Mouse (Mus musculus): ENCODE results near the gene Atrn.

Atrn gene

DNA sequence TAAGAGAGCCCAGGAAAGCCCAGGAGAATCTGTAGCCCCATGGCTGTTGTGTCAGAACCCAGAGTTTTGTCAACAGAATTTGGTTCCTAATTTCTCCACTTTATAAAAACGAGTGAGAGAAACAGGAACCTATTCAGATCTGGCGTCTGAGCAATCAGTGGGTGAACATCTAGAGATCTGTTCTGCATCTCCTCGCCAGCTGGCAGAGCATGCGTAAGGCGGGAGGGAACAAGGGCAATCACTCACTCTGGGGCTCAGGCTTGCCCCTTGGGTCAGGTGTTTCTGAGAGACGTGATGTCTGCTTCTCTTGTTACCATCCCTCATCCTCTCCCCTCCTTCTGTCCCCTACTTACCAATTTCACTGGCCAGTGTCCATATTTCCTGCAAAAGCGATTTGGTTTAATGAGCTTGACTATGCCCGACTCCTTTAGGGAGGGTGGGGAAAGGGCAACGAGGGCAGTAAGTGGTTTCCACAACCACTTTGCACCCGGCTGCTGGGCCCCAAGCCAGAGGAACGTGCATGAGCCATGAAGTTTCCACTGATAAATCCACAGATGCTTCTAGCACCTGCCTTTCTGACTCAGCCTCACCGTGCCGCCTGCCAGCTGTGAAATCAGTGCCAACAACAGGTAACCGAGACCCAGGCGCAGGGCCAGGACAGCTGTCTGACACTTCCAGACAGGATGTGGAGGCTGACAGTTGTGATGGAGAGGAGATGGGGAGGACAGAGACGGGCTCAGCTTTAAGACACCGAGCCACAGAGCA is 131.1 kb downstream of the Atrn start:
- DNase-seq (ENCODE audit: extremely low read depth, low read depth, low spot score): no peak

DNA sequence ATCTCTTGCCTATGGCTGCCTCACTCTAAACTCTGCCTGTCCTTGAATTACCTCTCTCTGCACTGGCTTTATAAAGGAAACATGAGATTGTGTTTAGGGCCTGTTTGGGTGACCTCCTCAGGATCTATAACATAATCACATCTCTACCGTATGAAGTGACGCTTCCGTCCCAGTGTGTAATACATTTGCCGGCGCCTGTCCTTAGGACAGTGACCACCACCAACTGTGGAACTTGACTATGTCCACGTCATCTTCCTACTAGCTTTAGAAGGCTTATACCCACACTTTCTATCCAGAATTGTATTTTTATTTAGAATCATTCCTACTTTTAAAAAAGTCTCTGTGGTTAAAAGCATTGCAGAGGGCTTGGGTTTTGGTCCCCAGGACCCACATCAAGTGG is 131.9 kb downstream of the Atrn start:
- DNase-seq (ENCODE audit: extremely low read depth, low read depth, low spot score): no peak

DNA sequence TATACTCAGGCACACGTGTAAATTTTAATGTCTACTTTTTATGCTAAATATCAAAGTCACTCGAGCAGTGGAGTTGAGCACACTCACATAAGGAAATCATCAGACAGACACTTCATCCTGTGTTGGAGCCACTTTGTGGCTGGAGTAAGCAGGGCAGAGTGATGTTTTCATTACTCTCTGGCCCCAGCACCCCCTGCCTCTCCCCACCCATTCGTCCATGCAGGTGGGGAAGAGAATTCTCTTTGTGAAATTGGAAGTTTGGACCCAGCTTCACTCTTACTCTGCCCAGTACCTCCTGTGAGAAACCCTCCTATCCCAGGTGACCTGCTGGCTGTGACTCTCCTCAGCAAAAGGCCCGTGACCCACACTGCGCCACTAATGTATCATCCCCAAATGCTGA is 132.4 kb downstream of the Atrn start:
- no peak for DNase-seq (ENCODE audit: extremely low read depth, low read depth, low spot score)

DNA sequence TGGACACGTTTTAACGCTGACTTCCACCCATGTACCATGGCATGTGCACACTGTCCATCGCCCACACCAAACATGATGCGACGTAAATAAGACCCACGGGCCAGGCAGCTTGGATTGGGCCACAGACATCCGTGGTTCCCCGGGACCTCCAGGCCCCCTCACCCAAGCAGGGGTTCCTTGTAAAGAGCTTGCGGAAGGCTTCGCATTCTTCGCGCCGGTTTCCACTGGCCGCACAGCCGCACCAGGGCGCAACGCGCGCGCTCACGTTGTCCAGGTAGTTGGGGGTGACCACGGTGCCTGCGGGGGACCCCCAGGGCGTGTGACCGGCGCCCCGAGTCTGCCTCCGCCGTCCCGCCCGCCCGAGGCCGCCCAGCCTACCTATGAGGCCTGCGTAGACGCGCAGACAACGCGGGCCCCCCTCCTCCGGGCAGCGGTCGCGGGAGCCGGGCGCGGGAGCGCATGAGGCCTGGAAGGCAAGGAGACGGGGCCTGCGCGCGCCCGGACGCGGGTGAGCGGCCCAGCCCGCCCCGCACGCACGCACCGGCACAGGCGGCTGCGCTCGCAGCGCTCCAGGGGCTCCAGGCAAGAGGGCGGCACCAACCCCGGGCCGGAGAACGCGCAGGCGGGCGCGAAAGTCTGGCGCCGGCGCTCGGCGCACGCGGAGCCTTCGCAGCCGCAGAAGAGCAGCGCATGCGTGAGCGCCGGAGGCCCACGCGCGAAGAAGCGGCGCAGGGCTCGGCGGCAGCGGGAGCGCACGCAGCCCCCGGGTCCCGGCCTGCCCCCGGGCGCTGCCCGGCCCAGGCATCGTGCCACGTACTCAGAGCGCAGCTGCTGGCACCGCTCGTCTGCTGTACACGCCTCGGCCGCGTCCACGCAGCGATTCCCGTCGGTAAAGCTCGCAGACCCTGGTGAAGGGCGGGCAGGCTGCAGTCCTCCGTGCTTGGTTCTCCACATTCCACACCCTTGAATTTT is 134.8 kb downstream of the Atrn start:
- no peak for DNase-seq (ENCODE audit: extremely low read depth, low read depth, low spot score)

DNA sequence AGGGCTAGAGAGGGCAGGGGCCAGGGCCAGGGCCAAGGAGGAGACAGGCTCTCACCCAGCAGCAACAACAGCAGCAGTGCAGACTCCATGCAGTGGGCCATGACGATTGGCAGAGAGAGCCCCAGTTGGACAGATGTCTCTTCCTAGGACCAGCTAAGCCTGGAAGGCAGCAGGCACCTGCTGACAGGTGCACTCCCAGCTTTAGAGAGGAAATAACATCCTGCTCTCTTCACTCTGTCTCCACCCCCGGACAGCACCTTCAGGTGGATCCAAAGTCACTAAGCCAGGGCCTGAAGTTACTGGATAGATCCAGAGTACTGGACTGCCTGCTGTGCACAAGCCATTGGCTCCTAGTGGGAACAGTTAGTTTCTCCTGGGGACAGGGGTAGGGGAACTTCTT is 136.7 kb downstream of the Atrn start, which contains the start of gene Gfra4:
Gfra4 (minus strand) TSS at position 101 of the 400 bp plus-strand sequence.
- no peak for DNase-seq (ENCODE audit: extremely low read depth, low read depth, low spot score)

DNA sequence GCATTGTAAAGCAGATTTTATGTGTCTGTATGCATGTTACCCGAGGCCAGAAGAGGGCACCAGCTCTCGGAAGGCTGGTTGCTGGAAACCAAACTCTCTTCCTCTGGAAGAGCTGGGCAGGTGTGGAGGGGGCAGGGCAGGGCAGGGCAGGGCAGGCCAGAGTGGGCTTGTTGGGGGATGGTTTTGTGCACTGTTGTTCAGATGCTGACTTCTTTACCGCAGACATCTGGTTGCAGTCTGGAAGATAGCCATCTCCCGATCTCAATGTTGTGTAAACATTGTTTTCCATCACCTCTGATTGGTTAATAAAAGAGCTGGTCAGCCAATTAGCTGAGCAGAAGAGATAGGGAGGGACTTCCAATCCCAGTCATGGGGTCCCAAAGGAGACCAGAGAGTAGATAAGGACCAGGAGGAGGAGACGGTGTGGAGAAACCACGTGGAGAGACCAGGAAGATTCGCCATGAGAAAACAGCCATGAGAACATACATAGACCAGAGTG is 138.1 kb downstream of the Atrn start:
- no peak for DNase-seq (ENCODE audit: extremely low read depth, low read depth, low spot score)

DNA sequence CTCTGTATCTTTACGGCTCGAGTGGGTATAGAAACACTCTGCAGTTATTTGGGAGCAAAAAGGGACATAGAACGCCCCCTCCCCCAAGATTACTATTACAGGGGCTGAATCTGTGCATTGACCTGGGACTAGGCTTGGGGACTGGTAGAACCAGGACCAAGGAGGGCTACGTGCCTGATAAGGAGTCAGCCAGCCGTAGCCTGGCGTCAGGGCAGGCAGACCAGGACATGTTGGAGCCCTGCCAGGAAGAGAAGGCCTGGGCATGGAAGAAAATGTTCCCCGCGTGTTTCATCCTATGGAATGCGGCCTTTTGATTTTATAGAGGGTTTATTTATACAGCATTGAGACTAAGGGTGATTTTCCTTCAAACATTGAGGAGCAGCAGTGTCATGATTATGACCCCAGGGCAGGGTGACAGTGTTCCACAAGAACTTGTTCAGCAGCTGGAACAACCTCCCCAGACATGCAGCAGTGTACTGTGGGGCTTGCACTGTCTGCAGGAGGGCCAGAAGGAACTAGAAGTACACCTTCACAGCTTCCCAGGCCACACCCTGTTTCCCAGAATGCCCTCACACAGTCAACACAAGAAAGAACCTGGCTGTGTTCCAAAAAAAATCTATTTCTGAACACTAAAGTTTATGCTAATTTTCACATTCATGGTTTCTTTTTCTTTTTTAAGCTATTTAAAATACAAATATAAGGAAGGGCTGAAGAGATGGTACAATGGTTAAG is 138.9 kb downstream of the Atrn start:
- DNase-seq (ENCODE audit: extremely low read depth, low read depth, low spot score): no peak

DNA sequence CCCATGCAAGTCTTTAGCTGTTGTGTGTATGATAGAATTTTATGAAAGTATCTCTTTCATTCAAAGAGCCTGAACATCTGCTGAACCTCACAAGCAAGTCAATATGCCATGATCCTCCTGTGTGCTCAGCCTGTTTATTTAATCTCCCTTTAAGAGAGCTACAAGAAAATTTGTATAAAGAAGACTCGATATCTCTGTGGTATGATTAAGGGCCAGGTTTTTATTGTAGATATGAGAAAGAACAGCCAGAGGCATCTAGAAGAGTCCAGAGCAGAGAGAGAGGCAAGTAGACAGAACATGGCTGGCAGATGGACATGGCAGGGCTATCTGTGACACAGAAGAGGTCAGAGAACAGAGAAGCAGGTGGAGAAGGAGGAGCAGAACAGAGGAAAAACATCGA is 139.7 kb downstream of the Atrn start:
- DNase-seq (ENCODE audit: extremely low read depth, low read depth, low spot score): no peak

DNA sequence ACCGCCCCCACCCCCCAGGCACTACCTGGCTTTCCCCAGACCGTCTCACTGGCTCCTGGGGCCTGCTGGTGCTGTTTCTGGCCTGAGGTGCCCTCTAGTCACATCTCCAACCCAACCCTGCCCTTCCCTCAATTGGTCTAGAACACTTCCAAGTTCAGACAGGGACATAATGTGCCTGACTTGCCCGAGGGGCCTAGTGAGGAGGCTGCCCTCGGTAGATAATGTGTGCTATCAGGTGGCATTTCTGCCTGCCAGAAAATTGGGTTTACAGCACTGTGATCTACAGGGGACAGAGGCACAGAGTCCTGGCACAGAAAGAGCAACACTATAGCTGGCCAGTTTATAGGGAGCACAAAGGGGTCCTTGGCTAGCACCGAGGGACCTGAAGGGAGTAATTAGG is 145.7 kb downstream of the Atrn start:
- DNase-seq (ENCODE audit: extremely low read depth, low read depth, low spot score): no peak

DNA sequence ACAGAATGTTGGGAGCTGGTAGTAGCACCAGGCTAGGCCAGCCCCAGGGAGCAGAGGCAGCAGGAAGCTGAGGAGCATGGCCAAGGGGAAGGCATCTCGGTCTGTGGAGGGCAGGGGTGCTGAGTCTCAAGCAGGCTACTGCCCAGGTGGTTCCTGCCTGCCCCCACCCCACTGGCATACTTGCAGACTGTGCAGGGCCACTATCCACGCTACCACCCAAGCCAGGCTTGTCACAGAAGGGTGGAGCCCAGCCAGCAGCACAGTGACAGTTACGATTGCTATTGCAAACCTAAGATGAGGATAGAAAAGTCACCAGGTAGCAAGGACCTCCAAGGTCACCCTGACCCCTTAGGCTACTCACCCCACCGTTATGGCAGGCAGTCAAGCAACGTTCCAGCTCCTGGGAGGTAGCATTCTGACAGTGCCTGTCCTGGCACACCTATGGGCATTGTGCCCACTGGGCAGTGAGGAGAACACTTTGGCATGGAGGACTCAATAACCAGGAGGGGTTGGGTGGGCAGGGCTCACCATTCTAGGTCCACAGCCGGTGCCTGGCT is 146.6 kb downstream of the Atrn start:
- DNase-seq (ENCODE audit: extremely low read depth, low read depth, low spot score): no peak

DNA sequence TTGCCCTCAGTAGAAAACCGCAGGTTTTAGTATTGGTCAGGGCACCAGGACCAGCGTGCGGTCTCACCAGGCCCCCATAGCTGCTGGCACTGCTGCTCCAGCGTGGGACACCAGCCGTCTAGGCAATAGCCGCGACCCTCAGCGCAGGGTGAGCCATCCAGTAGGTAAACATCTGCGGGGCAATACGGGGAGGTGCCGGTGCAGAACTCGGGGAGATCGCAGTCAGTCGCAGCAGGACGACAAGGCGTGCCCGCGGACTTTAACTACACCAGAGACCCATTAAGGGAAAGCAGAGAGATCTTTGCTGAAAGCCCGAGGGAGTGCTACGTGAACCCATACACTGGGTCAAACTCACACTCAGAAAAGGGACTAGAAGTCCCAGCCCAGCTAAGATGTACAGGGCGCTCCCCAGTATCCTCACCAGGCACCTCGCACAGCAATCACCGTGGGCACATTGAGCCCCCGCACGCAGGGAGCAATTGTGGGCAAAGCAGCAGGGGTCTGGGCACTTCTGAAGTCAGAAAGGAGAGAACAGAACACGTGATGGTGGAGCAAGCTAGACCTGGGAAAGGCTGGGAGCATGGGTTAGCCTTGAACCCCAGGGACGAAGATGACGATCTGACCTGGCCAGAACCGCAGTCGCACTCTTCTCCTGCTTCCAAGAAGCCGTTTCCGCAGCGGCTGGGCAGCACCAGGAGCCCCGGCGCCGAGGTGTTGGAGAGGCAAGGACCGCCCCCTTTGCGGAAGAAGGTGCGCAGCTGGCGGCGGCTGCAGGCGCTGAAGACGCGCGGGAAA is 147.8 kb downstream of the Atrn start:
- no peak for DNase-seq (ENCODE audit: extremely low read depth, low read depth, low spot score)

DNA sequence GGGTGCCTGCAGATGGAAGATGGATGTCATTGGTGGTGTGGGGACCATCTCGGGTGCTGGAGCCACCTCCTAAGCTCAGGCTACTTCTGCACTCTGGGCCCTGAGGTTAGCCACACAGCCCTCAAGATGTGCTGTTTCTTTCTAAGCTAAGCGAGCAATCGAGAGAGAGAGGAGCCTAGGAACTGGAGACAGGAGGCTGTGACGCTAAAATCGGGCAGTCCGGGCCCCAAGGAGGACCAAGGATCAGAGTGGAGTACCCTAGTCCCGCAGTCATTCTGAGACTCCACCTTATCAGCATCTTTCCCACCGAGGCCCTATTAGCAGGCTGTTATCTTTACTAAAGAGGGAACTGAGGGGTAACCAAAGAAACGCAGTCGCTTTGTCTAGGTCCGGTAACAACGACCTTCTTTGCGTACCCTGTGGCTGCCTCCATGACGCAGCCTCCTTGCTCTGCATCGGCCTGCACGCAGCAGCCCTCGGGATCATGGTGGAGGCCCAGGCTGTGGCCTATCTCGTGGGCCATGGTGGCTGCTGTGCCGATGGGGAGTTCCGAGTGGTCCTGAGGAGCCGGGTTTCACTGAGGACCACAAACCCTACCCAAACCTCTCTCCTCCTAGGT is 148.5 kb downstream of the Atrn start:
- DNase-seq (ENCODE audit: extremely low read depth, low read depth, low spot score): no peak

DNA sequence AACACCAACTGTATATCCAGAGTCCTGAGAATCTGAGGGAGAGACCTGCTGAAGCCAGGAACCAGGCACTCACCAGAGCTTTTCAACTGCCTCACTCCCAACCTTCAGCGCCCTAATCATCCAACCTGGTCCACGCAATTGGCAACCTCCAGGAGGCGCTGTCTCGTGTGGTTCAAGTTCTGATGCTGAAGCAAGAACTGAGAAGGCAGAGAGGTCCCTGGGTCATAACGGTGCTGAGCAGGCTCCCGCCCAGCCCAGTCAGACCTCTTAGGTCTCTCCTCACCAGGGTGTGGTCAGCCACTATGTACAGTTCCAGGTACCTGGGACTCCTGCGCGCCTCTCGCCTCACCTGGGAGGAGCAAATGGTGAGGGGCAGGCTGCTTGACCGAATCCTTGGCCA is 149.3 kb downstream of the Atrn start:
- DNase-seq (ENCODE audit: extremely low read depth, low read depth, low spot score): no peak

DNA sequence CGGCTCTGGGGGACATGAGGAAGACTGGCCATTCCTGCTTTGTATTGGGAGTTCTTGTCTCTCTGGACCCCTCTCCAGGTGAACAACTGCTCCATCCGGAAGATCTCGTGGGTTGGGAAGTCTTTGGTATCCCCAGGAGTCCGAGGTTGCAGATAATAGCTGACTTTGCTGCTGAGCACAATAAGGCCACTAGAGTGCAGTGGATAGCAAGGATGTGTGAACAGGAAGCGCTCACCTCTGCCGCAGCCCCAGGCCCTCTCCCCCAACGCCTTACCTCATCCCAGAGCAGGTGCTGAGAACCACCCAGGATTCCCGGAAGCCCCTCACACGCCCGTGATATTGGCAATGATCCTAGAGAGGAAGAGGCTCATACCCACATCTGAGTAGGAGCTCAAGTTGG is 149.9 kb downstream of the Atrn start:
- DNase-seq (ENCODE audit: extremely low read depth, low read depth, low spot score): no peak

DNA sequence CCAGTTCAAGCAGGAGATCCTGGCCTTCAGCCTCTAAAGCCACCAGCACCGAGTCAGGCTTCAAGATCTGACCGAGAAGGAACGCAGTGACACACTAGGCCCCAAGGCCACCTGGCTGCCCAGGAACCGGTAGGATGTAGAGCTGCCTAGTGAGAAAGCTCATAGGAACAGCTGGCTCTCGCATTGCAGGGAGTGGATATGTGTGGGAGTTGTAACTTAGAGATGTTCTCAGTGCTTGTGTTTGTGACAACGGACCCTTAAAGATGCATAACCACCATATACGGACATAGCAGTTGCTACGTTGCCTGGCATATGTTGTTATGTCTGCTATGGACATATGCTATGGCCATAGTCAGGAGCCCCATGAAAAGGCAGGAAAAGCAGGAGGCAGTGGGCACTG is 152.4 kb downstream of the Atrn start:
- no peak for DNase-seq (ENCODE audit: extremely low read depth, low read depth, low spot score)

DNA sequence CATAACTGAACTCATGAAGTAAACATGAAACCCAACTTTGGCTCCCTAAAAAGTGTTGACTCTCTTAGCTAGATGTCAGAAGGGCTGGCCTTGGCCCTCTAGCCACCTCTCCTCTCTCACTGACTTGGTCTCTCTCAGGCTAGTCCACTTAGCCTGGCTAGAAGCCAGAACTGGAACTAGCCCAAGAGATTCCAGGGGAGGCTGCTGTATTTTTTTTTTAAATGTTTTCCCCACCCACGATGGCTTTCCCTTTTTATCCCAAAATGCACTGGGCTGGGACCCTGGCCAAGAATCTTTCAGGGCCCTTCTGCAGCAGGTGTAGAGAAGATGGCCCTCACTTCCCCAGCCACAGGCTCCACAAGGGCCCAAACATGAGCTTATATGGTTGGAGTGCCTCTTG is 153.1 kb downstream of the Atrn start:
- no peak for DNase-seq (ENCODE audit: extremely low read depth, low read depth, low spot score)

DNA sequence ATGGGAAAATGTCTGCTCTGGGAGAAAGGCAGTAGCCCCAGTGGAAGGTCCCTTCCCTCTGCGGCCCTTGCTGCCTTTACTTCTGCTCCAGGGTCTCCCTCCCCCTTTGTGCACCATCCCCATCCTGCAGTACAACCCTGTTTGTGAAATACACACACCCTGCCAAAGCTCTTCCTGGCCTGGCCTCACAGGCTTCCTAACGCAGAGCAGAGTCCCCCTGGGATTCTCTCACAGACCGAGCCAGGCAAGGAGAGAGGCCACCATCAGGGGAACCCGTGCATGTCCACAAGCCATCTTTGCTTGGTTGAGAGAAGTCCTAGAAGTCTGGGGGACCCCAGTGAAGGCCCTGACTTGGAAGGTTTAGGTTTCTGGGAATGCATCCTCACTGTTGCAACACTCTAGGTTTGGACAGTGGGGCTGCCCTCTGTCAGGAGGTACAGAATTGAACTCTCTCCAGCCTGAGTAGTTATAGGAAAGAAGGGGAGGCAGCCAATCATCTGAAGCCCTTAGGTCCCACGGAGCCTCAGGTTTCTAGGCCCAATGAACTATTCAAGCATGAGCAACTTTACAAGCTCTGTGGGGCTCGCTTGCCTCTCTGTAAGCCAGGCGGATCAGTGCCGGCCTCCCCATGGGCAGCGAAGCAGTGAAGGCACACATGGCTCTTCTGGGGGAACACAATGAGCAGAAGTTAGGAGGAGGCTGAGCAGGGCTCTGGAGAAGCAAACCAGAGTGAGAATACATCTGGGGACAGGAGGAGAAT is 153.7 kb downstream of the Atrn start:
- DNase-seq (ENCODE audit: extremely low read depth, low read depth, low spot score): no peak

DNA sequence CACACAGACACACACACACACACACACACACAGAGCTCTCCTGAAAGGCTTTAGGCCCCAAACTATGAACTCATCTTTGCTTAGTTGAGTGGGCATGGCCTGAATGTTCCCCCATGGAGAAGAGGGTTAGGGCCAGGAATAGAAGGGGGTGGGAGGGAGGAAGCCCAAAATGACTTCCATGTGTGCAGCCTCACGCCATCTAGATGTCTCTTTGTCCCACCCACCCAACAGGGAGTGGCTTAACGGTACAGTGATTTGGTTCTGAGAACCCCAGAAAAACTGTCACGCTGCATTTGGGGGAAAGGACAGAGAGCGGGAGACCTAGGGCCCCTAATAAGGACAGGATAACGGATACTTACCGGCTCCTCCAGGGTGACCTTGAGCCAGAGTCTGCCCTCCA is 154.5 kb downstream of the Atrn start:
- DNase-seq (ENCODE audit: extremely low read depth, low read depth, low spot score): no peak

DNA sequence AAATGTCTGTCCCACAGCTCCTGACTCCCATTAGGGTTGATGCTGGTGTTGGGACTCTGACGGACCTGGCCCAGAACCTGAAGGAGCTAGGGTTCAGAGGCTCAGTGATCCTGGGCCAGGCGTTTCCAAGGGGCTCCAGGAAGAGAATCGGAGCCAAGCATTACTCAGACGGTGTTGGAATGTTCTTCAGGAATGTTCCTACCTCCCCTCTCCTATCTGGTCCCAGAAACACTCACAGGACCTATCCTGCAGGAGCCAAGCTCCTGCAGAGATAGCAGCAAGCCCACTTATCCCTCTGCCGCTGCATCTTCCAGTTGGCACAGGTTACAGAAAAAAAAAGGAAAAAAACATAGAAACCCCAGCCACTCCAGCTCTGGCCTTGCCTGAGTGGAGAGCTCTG is 155.3 kb downstream of the Atrn start:
- no peak for DNase-seq (ENCODE audit: extremely low read depth, low read depth, low spot score)
